Mouse (Mus musculus): ENCODE measurements around the gene P2rx4. TPM values are rescaled to one million over a fixed set of nuclear protein-coding genes. Genes with fewer than 3 reads are reported as not detected.

The P2rx4 gene
- polyA plus RNA-seq, 1 experiment from 2014 or later: 25.6 TPM

- Histone ChIP-seq H3K36me3 (no peaks in the 10 kb centered on the region), H3K27ac (no peak overlapping the region), H3K4me1 (0 out of 2 replicates have a peak, but pooled peaks cover 7% of the 10 kb centered on the region), H3K4me3 (replicated peaks) (no peak overlapping the region), H3K9ac (no peak overlapping the region), H3K9me3 (replicated peaks) (no peaks in the 10 kb centered on the region), H3K27me3 (no peaks in the 10 kb centered on the region), H3K4me2 (no peak overlapping the region)
- no peak for ATAC-seq (replicated peaks; ENCODE audit: low FRiP score)
- 88% methylated on average over 7 of the region's 7 CpGs for WGBS
Measured at GRCm38 (mm10) chr5:122689153-122689552, 18.2 kb upstream of the P2rx4 start.

- H3K4me3 ChIP-seq (replicated peaks): no peak overlapping the region
- no peak overlapping the region for H3K9ac ChIP-seq
- ATAC-seq (replicated peaks; ENCODE audit: low FRiP score): no peak
- H3K36me3 ChIP-seq: no peaks in the 10 kb centered on the region
- H3K4me2 ChIP-seq: no peak overlapping the region
- no peaks in the 10 kb centered on the region for H3K9me3 ChIP-seq (replicated peaks)
- no peak overlapping the region for H3K27ac ChIP-seq
- 72% methylated on average over 6 of the region's 6 CpGs for WGBS
- 0 out of 2 replicates have a peak, but pooled peaks cover 7% of the 10 kb centered on the region for H3K4me1 ChIP-seq
- no peaks in the 10 kb centered on the region for H3K27me3 ChIP-seq
Measured at GRCm38 (mm10) chr5:122690486-122690885, 16.9 kb upstream of the P2rx4 start.

- Histone ChIP-seq H3K4me1 (0 out of 2 replicates have a peak, but pooled peaks cover 13% of the 10 kb centered on the region), H3K4me3 (replicated peaks) (no peak overlapping the region), H3K9ac (no peak overlapping the region), H3K27ac (no peak overlapping the region), H3K36me3 (no peaks in the 10 kb centered on the region), H3K27me3 (no peaks in the 10 kb centered on the region), H3K9me3 (replicated peaks) (no peaks in the 10 kb centered on the region), H3K4me2 (no peak overlapping the region)
- 37% methylated on average over 13 of the region's 13 CpGs for WGBS
- ATAC-seq (replicated peaks; ENCODE audit: low FRiP score): no peak
Measured at GRCm38 (mm10) chr5:122693431-122694207, 13.7 kb upstream of the P2rx4 start.

DNA sequence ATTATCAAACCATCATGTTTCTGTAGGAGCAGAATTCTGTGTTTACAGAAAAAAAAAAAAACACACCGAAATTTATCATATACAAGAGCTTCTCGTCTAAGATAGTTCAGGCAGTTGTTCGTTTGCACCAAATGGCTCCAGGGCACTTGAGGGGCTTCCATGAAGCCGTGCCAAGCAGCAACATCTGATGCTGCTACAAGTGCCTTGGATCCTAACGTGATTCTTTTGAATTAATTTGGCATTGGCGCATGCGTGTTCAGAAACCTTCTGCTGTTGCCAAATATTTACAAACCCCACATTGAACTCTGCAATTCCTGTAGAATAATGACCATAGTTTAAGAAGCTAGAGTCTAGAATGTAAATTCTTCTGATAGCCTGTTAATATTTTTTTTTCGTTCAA is 11.8 kb upstream of the P2rx4 start:
- no peak overlapping the region for H3K9ac ChIP-seq
- no peak for ATAC-seq (replicated peaks; ENCODE audit: low FRiP score)
- H3K4me1 ChIP-seq: 0 out of 2 replicates have a peak, but pooled peaks cover 13% of the 10 kb centered on the region
- H3K27ac ChIP-seq: no peak overlapping the region
- no peak overlapping the region for H3K4me2 ChIP-seq
- H3K4me3 ChIP-seq (replicated peaks): no peak overlapping the region
- no peaks in the 10 kb centered on the region for H3K27me3 ChIP-seq
- no peaks in the 10 kb centered on the region for H3K9me3 ChIP-seq (replicated peaks)
- WGBS: 82% methylated on average over 8 of the region's 8 CpGs
- H3K36me3 ChIP-seq: no peaks in the 10 kb centered on the region

DNA sequence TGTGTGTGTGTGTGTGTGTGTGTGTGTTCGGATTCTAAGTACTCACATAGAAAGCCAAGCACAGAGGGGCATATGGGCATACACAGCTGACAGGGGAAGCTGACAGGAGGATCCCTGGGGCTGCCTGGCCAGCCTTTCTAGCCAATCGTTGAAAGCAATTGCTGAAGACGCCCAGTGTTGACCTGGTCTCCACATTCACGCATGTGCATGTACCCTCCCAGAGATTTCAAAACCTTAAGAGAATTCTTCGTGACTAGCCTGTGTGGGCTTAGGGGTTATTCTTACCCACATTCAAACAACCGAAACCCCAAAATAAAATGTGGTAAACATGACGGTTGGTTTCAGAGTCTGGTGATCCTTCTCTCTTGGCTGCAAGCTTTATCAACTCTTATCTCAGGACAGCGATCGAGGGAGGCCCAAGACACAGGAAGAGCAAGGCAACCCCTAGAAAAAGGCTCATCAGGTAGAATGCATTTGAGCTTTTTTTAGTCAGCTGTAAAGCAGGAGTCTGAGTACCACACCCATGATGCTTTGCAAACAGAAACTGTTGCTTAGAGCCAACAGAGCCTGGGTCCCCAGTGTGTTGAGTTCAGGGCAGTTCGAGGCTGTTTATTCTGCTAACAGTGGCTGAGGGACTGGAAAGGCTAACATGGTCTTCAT is 9.2 kb upstream of the P2rx4 start:
- H3K4me1 ChIP-seq: 0 out of 2 replicates have a peak, but pooled peaks cover 13% of the 10 kb centered on the region
- H3K4me3 ChIP-seq (replicated peaks): no peak overlapping the region
- H3K9me3 ChIP-seq (replicated peaks): no peaks in the 10 kb centered on the region
- H3K4me2 ChIP-seq: no peak overlapping the region
- no peak overlapping the region for H3K9ac ChIP-seq
- no peaks in the 10 kb centered on the region for H3K27me3 ChIP-seq
- no peaks in the 10 kb centered on the region for H3K36me3 ChIP-seq
- WGBS: 83% methylated on average over 10 of the region's 10 CpGs
- no peak overlapping the region for H3K27ac ChIP-seq
- no peak for ATAC-seq (replicated peaks; ENCODE audit: low FRiP score)

DNA sequence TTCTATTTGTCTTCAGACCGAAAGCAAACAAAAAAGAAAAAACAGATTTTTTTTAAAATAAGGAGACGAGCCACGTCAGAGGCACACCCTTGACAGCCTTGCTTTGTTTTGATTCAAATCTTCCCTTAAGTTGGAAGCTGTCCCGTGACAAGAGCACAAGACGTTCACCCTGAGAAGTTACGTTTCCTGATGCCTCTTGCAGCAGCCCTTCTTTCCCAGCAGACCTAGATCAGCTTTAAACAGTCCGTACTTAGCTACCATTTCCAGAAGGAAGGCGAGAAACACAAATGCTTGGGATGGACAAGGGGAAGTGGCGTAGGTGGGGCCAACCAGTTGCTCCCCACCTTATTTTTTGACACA is 8.7 kb upstream of the P2rx4 start:
- Histone ChIP-seq H3K4me2 (no peak overlapping the region), H3K4me3 (replicated peaks) (no peak overlapping the region), H3K9ac (no peak overlapping the region), H3K27ac (no peak overlapping the region), H3K27me3 (no peaks in the 10 kb centered on the region), H3K36me3 (no peaks in the 10 kb centered on the region), H3K9me3 (replicated peaks) (no peaks in the 10 kb centered on the region), H3K4me1 (0 out of 2 replicates have a peak, but pooled peaks cover 9% of the 10 kb centered on the region)
- 66% methylated on average over 9 of the region's 9 CpGs for WGBS
- no peak for ATAC-seq (replicated peaks; ENCODE audit: low FRiP score)

DNA sequence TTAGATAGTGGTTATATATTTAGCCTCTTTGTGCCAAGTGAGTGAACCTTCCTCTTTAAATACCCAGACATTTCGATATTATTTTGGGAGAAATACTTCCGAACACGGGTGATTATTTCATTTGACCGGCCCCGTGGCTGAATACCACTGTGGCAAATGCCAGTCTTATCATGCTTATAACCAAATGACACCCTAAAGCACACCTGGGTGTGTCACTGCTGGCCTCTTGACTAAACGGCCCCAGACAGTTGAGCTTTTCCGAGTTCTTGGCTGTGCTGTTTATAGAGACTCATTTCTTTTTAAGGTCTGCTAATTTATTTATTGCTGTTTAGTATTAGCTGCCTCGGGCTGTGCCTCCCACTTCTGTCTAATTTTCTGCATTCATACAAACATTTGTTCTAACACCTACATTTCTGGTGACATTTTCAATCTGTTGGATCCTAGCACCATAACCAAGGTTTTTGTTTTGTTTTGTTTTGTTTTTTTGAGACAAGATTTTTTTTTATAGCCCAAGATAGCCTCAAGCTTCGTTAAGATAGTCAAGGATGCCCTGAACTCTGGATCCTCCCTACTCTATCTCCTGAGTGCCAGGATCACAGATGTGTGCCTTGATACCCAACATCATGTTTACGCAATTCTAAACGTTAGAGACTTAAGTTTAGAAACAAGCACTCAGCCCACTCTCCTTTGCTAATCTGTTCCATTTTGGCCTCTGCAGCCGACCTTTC is 7.1 kb upstream of the P2rx4 start:
- no peaks in the 10 kb centered on the region for H3K36me3 ChIP-seq
- H3K9me3 ChIP-seq (replicated peaks): no peaks in the 10 kb centered on the region
- no peaks in the 10 kb centered on the region for H3K27me3 ChIP-seq
- no peak overlapping the region for H3K27ac ChIP-seq
- no peak overlapping the region for H3K9ac ChIP-seq
- H3K4me1 ChIP-seq: 0 out of 2 replicates have a peak, but pooled peaks cover 7% of the 10 kb centered on the region
- ATAC-seq (replicated peaks; ENCODE audit: low FRiP score): no peak
- H3K4me2 ChIP-seq: no peak overlapping the region
- 57% methylated on average over 12 of the region's 12 CpGs for WGBS
- no peak overlapping the region for H3K4me3 ChIP-seq (replicated peaks)

- WGBS: 42% methylated on average over 5 of the region's 5 CpGs
- 0 out of 2 replicates have a peak, but pooled peaks cover 7% of the 10 kb centered on the region for H3K4me1 ChIP-seq
Measured at GRCm38 (mm10) chr5:122700837-122701212, 6.5 kb upstream of the P2rx4 start.

GRCm38 (mm10) chr5:122702156-122702555 is 5.2 kb upstream of the P2rx4 start:
- Histone ChIP-seq H3K9ac (no peak overlapping the region), H3K4me2 (no peak overlapping the region), H3K27ac (no peak overlapping the region), H3K4me3 (replicated peaks) (no peak overlapping the region), H3K27me3 (no peaks in the 10 kb centered on the region), H3K9me3 (replicated peaks) (no peaks in the 10 kb centered on the region), H3K4me1 (peaks cover 6% of the 10 kb centered on the region; the same call in 1 of the 2 replicates), H3K36me3 (no peaks in the 10 kb centered on the region)
- ATAC-seq (replicated peaks; ENCODE audit: low FRiP score): no peak
- WGBS: 77% methylated on average over 6 of the region's 6 CpGs

More at GRCm38 (mm10) chr5:122700837-122701212, 6.5 kb upstream of the P2rx4 start:
- no peak overlapping the region for H3K4me2 ChIP-seq
- no peaks in the 10 kb centered on the region for H3K36me3 ChIP-seq
- H3K27ac ChIP-seq: no peak overlapping the region
- H3K9ac ChIP-seq: no peak overlapping the region
- no peak overlapping the region for H3K4me3 ChIP-seq (replicated peaks)
- H3K27me3 ChIP-seq: no peaks in the 10 kb centered on the region
- no peak for ATAC-seq (replicated peaks; ENCODE audit: low FRiP score)
- H3K9me3 ChIP-seq (replicated peaks): no peaks in the 10 kb centered on the region

GRCm38 (mm10) chr5:122703574-122703973 is 3.8 kb upstream of the P2rx4 start:
- peaks cover 18% of the 10 kb centered on the region; the same call in 1 of the 2 replicates for H3K4me1 ChIP-seq
- WGBS: 88% methylated on average over 2 of the region's 2 CpGs
- no peak for ATAC-seq (replicated peaks; ENCODE audit: low FRiP score)
- H3K4me2 ChIP-seq: no peak overlapping the region
- H3K9me3 ChIP-seq (replicated peaks): no peaks in the 10 kb centered on the region
- no peaks in the 10 kb centered on the region for H3K27me3 ChIP-seq
- H3K27ac ChIP-seq: no peak overlapping the region
- H3K9ac ChIP-seq: no peak overlapping the region
- H3K36me3 ChIP-seq: no peaks in the 10 kb centered on the region
- no peak overlapping the region for H3K4me3 ChIP-seq (replicated peaks)

DNA sequence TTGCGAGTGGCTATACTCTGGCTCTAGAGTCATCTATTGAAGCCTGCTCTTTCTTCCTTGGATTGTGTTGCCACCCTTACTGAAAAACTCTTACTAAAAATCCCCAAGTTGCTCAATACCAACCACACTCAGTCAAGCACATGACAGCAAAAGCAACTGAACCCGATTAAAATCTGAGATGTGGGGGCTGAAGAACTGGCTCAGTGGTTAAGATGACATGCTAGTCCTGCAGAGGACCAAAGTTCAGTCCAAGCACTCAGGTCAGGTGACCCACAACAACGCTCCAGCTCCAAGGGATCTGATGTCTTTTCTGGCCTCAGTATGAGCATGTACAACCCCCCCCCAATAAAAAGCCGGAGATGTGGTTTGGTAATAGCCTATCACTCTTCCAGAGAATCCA is 2.8 kb upstream of the P2rx4 start:
- no peak overlapping the region for H3K4me2 ChIP-seq
- WGBS: 64% methylated on average over 4 of the region's 4 CpGs
- H3K9ac ChIP-seq: no peak overlapping the region
- H3K4me3 ChIP-seq (replicated peaks): no peak overlapping the region
- H3K4me1 ChIP-seq: peaks cover 22% of the 10 kb centered on the region; the same call in 1 of the 2 replicates
- no peaks in the 10 kb centered on the region for H3K9me3 ChIP-seq (replicated peaks)
- no peak overlapping the region for H3K27ac ChIP-seq
- no peak for ATAC-seq (replicated peaks; ENCODE audit: low FRiP score)
- H3K36me3 ChIP-seq: no peaks in the 10 kb centered on the region
- H3K27me3 ChIP-seq: no peaks in the 10 kb centered on the region

GRCm38 (mm10) chr5:122705174-122705573 is 2.2 kb upstream of the P2rx4 start:
- WGBS: 83% methylated on average over 3 of the region's 3 CpGs
- no peak overlapping the region for H3K27ac ChIP-seq
- no peaks in the 10 kb centered on the region for H3K36me3 ChIP-seq
- no peaks in the 10 kb centered on the region for H3K27me3 ChIP-seq
- ATAC-seq (replicated peaks; ENCODE audit: low FRiP score): no peak
- peaks cover 22% of the 10 kb centered on the region; the same call in 1 of the 2 replicates for H3K4me1 ChIP-seq
- H3K4me3 ChIP-seq (replicated peaks): no peak overlapping the region
- H3K4me2 ChIP-seq: no peak overlapping the region
- no peaks in the 10 kb centered on the region for H3K9me3 ChIP-seq (replicated peaks)
- H3K9ac ChIP-seq: no peak overlapping the region
